Mouse (Mus musculus) forebrain, embryonic 12.5 days (tissue): ENCODE results near the gene Gm4969. TPM values are rescaled to one million over a fixed set of nuclear protein-coding genes. Genes with fewer than 3 reads are reported as not detected.
"Not testable (repeated sequence)": the region's sequence is repeated elsewhere in the genome, so short reads cannot be mapped to it uniquely, and the experiment has no call there.

Experiments
- ATAC-seq: fragments of 200-750 bp; cut with Nextera tagmentation; 2 replicates; pipeline ENCODE4 v1.8.0; 2017; ENCODE audit warnings: moderate TSS enrichment; ENCODE audit not compliant: low FRiP score
- H3K27ac ChIP-seq: fragments of 300-500 bp; sonication (generic); 2 replicates; pipeline ENCODE4 v1.5.1; 2016; ENCODE audit warnings: mild to moderate bottlenecking
- H3K27me3 ChIP-seq: fragments of 300-500 bp; sonication (generic); 2 replicates; pipeline ENCODE4 v1.6.1; 2016; ENCODE audit warnings: mild to moderate bottlenecking
- H3K36me3 ChIP-seq: fragments of 300-500 bp; sonication (generic); replicated peaks from 2 replicates; pipeline ENCODE4 v1.6.1; 2016; ENCODE audit warnings: mild to moderate bottlenecking
- H3K4me1 ChIP-seq: fragments of 300-500 bp; sonication (generic); 2 replicates; pipeline ENCODE4 v1.6.1; 2016
- H3K4me2 ChIP-seq: fragments of 300-500 bp; sonication (generic); 2 replicates; pipeline ENCODE4 v1.6.1; 2016; ENCODE audit warnings: mild to moderate bottlenecking, moderate library complexity
- H3K4me3 ChIP-seq: fragments of 300-500 bp; sonication (generic); replicated peaks from 2 replicates; pipeline ENCODE4 v1.5.1; 2016; ENCODE audit warnings: mild to moderate bottlenecking
- H3K9ac ChIP-seq: fragments of 300-500 bp; sonication (generic); 2 replicates; pipeline ENCODE4 v1.6.1; 2016; ENCODE audit warnings: mild to moderate bottlenecking
- H3K9me3 ChIP-seq: fragments of 300-500 bp; sonication (generic); 2 replicates; pipeline ENCODE4 v1.6.1; 2016
- WGBS: fragments of 180-500 bp; shearing (Covaris S2); methylation state at CpG from one replicate; pipeline ENCODE4 v1.1.7; 2016; 5-methylcytosine and 5-hydroxymethylcytosine counted together
- polyA plus RNA-seq: library from polyadenylated mRNA; unstranded; fragments of >200 nt; fragmentation: Nextera tagmentation; extraction: Ambion mirVana; gene quantifications from 2 replicates; pipeline ENCODE4 v1.2.1, GENCODE M21; 2016

Gene Gm4969
- polyA plus RNA-seq, 1 experiment from 2014 or later, result 1.8 TPM

GRCm38 (mm10) chr7:19155825-19156475, 37.8 kb upstream of the Gm4969 start:
- WGBS, result 61% methylated on average over 13 of the region's 13 CpGs
- peaks cover 24% of the 10 kb centered on the region for H3K4me1 ChIP-seq
- no peak overlapping the region for H3K9ac ChIP-seq
- ATAC-seq, result no peak
- no peak overlapping the region for H3K4me2 ChIP-seq
- no peaks in the 10 kb centered on the region for H3K9me3 ChIP-seq
- H3K4me3 ChIP-seq, result no peak overlapping the region
- H3K27me3 ChIP-seq, result peaks cover 26% of the 10 kb centered on the region
- no peak overlapping the region for H3K27ac ChIP-seq
- H3K36me3 ChIP-seq, result peaks cover 39% of the 10 kb centered on the region

GRCm38 (mm10) chr7:19154796-19155195, 36.6 kb upstream of the Gm4969 start:
- ATAC-seq, result no peak
- Histone ChIP-seq H3K4me1 (peaks cover 26% of the 10 kb centered on the region), H3K27ac (no peak overlapping the region), H3K4me2 (no peak overlapping the region), H3K9ac (no peak overlapping the region), H3K9me3 (no peaks in the 10 kb centered on the region), H3K27me3 (peaks cover 14% of the 10 kb centered on the region), H3K36me3 (peaks cover 39% of the 10 kb centered on the region), H3K4me3 (no peak overlapping the region)
- 77% methylated on average over 8 of the region's 8 CpGs for WGBS

DNA sequence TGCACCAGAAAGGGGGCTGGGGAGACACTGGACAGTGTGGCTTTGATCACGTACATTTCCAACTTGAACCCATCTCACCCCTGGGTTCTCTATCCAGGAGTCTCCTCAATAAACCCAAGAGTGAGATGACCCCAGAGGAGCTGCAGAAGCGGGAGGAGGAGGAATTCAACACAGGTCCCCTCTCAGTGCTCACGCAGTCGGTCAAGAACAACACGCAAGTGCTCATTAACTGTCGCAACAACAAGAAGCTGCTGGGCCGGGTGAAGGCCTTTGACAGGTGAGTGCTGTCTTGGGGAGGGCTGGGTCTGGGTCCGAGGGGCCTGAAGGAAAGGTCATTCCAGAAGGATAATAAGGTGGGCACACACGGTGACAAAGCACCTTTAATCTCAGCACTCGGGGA, 33.0 kb upstream of the Gm4969 start:
- not testable (repeated sequence) for H3K4me2 ChIP-seq, H3K9me3 ChIP-seq, ATAC-seq, H3K9ac ChIP-seq, H3K27me3 ChIP-seq, H3K27ac ChIP-seq
- 91% methylated on average over 10 of the region's 10 CpGs for WGBS
- H3K4me3 ChIP-seq, result 0 out of 2 replicates have a peak overlapping the region, but pooled peaks have one; percentile 68
- peaks cover 18% of the 10 kb centered on the region for H3K4me1 ChIP-seq
- peaks cover 48% of the 10 kb centered on the region for H3K36me3 ChIP-seq

DNA sequence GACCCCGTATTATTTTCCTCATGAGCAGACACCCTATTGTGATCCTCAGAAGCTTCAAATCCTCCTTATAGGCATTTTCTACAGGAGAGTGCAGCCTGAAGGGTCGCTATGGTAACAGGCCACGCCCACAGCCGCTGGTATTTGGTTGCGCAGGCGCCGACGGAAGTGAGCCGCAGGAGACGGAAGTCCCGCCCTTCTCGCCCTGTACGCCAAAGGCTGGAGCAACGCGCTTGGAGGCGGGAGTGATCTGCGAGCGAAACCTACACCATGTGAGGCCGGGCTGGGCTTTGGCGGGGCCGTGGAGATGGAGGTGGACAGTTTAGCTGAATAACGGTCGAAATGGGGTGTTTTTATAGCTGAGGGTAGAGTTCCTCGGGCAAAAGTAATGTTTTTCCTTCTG, 31.5 kb upstream of the Gm4969 start, which contains the start of gene Snrpd2:
Gene Snrpd2, plus strand, starts transcription at position 97 of the 400 bp plus-strand sequence.
- Histone ChIP-seq H3K4me3 (peak within 1 kb of the TSS; percentile 68), H3K27ac (peak within 1 kb of the TSS; percentile 89), H3K4me2 (peak within 1 kb of the TSS; percentile 87), H3K9me3 (no peaks in the 10 kb centered on the region), H3K36me3 (peaks cover 44% of the 10 kb centered on the region), H3K9ac (peak within 1 kb of the TSS; percentile 73), H3K27me3 (no peaks in the 10 kb centered on the region), H3K4me1 (peaks cover 18% of the 10 kb centered on the region)
- under 1% methylated on average over 24 of the region's 24 CpGs for WGBS
- peak; percentile 91 for ATAC-seq

DNA sequence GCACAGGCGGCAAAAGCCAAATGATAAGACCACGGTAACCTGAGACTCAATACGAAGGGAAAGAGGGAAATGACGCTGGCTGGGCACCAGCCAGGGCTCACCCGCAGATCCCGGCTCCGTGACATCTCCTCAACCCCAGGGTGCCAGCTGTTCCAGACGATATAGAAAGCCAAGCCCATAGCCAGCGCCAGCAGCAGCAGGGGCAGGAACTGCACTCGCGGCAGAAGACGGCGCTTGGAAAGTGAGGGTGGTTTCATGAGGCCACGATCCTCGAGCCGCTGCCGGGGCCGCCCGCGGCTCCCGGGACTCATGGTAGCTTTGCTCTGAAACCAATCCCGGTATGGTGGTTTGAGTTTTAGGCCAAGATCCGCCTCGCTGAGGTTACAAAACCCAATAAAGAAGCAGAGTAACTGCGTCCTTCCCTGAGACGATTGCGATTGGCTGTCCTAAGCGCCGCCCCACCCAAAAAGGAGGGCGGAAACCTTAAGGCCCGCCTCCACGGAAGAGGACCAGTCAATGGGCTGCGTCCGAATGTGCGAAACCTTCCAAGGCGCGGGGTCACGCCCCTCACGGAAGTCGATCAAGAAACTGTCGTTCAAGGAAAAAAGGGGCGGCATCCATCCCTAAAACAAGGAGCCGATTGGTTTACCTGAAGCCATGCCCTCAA, 30.8 kb upstream of the Gm4969 start, which contains the start of gene Qpctl:
Gene Qpctl, minus strand, starts transcription at position 417 of the 667 bp plus-strand sequence.
- peak; percentile 97 for ATAC-seq
- H3K4me1 ChIP-seq, result peaks cover 18% of the 10 kb centered on the region
- H3K9me3 ChIP-seq, result no peaks in the 10 kb centered on the region
- peak within 1 kb of the TSS; percentile 68 for H3K4me3 ChIP-seq
- no peaks in the 10 kb centered on the region for H3K27me3 ChIP-seq
- peak within 1 kb of the TSS; percentile 87 for H3K4me2 ChIP-seq
- peak within 1 kb of the TSS; percentile 73 for H3K9ac ChIP-seq
- peaks cover 41% of the 10 kb centered on the region for H3K36me3 ChIP-seq
- peak within 1 kb of the TSS; percentile 89 for H3K27ac ChIP-seq
- WGBS, result under 1% methylated on average over 43 of the region's 43 CpGs

GRCm38 (mm10) chr7:19148180-19148874, 30.2 kb upstream of the Gm4969 start:
- H3K27me3 ChIP-seq, result no peaks in the 10 kb centered on the region
- H3K27ac ChIP-seq, result peak overlapping the region; percentile 73; the same call in 1 of the 2 replicates
- H3K4me1 ChIP-seq, result peaks cover 18% of the 10 kb centered on the region
- peak overlapping the region; percentile 87 for H3K4me2 ChIP-seq
- peak overlapping the region; percentile 68 for H3K9ac ChIP-seq
- H3K9me3 ChIP-seq, result no peaks in the 10 kb centered on the region
- no peak for ATAC-seq
- H3K4me3 ChIP-seq, result peak overlapping the region; percentile 68
- WGBS, result 19% methylated on average over 20 of the region's 20 CpGs
- H3K36me3 ChIP-seq, result peaks cover 34% of the 10 kb centered on the region

GRCm38 (mm10) chr7:19147497-19148045, 29.4 kb upstream of the Gm4969 start:
- peak overlapping the region; percentile 87 for H3K4me2 ChIP-seq
- no peak overlapping the region for H3K4me3 ChIP-seq
- no peak overlapping the region for H3K27ac ChIP-seq
- no peaks in the 10 kb centered on the region for H3K9me3 ChIP-seq
- 63% methylated on average over 6 of the region's 6 CpGs for WGBS
- H3K27me3 ChIP-seq, result no peaks in the 10 kb centered on the region
- no peak for ATAC-seq
- H3K9ac ChIP-seq, result no peak overlapping the region
- peaks cover 18% of the 10 kb centered on the region for H3K4me1 ChIP-seq
- peaks cover 30% of the 10 kb centered on the region for H3K36me3 ChIP-seq

DNA sequence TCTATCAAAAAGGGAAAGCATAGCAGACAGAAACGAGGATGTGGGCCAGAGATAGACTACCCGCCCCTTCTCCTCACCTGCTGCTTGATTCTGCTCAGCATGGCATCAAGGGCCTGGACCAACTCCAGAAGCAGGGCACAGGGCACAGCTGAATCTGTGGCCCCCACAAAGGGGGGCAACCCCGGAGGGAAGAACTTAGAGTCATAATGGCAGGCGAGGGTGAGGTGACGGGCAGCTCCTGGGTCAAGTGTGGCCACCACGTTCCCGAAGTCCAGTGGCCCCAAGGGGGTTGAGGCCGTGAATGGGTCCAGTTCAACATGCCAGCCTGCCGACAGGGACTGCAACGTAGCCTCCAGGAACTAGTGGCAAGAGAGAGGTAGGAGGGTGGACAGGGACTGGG, 28.6 kb upstream of the Gm4969 start:
- Histone ChIP-seq H3K9ac (no peak overlapping the region), H3K9me3 (no peaks in the 10 kb centered on the region), H3K27me3 (no peaks in the 10 kb centered on the region), H3K27ac (no peak overlapping the region), H3K36me3 (peaks cover 28% of the 10 kb centered on the region), H3K4me1 (peaks cover 18% of the 10 kb centered on the region), H3K4me3 (no peak overlapping the region), H3K4me2 (no peak overlapping the region)
- no peak for ATAC-seq
- 90% methylated on average over 10 of the region's 10 CpGs for WGBS

DNA sequence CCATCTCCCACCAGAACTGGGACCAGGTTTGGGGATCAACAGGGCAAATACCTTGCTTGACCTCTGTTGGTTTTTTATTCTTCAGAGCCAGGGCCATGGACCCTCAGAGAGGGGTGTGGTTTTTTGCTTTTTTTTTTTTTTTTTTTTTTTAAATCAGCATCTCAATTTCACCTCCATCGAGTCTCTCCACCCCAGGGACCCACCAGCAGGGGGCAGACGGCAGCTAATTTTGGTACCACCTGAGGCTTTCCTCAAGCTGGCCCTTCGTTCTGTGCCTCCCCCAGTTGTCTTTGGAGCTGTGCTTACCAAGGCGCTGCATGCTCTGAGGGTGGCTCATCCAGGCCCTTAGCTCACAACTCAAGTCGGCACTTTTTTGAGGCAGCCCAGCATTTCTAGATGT, 19.2 kb upstream of the Gm4969 start:
- Histone ChIP-seq H3K4me2 (no peak overlapping the region), H3K4me3 (no peak overlapping the region), H3K4me1 (no peaks in the 10 kb centered on the region), H3K9ac (no peak overlapping the region), H3K27ac (no peak overlapping the region), H3K27me3 (no peaks in the 10 kb centered on the region), H3K36me3 (peaks cover 63% of the 10 kb centered on the region), H3K9me3 (no peaks in the 10 kb centered on the region)
- 51% methylated on average over 5 of the region's 5 CpGs for WGBS
- no peak for ATAC-seq

DNA sequence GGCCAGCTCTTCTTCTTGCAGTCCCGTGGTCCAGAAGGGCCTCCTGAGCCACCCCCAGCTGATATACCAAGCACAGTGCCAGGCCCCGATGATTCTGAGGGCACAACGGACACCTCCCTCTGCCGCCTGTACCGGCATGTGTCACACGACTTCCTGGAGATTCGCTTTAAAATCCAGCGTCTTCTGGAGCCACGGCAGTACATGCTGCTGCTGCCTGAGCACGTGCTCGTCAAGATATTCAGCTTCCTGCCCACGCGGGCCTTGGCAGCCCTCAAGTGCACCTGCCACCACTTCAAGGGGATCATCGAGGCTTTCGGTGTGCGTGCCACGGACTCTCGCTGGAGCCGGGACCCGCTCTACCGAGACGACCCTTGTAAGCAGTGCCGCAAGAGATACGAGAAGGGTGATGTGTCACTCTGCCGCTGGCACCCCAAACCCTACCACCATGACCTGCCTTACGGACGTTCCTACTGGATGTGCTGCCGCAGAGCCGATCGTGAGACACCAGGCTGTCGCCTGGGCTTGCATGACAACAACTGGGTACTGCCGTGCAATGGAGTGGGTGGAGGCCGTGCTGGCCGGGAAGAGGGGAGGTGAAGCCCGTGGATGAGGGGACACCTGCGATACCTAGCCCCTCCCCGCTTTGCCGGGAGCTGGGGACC, 18.6 kb upstream of the Gm4969 start:
- ATAC-seq, result no peak
- no peaks in the 10 kb centered on the region for H3K9me3 ChIP-seq
- no peak overlapping the region for H3K9ac ChIP-seq
- H3K4me1 ChIP-seq, result peaks cover 3% of the 10 kb centered on the region
- peaks cover 58% of the 10 kb centered on the region for H3K36me3 ChIP-seq
- H3K27me3 ChIP-seq, result no peaks in the 10 kb centered on the region
- 94% methylated on average over 38 of the region's 38 CpGs for WGBS
- no peak overlapping the region for H3K27ac ChIP-seq
- H3K4me3 ChIP-seq, result no peak overlapping the region
- H3K4me2 ChIP-seq, result no peak overlapping the region

DNA sequence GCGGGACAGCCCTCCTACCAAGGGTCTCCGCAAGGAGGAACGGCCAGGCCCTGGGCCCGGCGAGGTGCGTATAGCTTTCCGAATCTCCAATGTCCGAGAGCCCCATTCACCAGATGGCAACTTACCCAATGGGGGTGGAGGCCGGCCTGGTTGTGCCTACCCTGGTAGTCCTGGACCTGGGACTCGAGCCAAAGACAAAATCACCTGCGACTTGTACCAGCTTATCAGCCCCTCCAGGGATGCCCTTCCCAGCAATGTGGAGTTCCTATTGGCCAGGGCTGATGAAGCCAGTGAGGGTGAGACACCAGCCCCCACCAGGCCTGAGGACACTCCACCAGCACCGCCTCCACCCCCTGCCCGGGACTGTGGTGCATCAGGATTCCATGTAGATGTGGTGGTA, 18.0 kb upstream of the Gm4969 start:
- H3K9ac ChIP-seq, result no peak overlapping the region
- peaks cover 6% of the 10 kb centered on the region for H3K4me1 ChIP-seq
- no peaks in the 10 kb centered on the region for H3K27me3 ChIP-seq
- H3K27ac ChIP-seq, result no peak overlapping the region
- peaks cover 54% of the 10 kb centered on the region for H3K36me3 ChIP-seq
- no peak overlapping the region for H3K4me2 ChIP-seq
- H3K4me3 ChIP-seq, result no peak overlapping the region
- ATAC-seq, result no peak
- no peaks in the 10 kb centered on the region for H3K9me3 ChIP-seq
- WGBS, result 95% methylated on average over 13 of the region's 13 CpGs
